Mouse (Mus musculus) left cerebral cortex, adult 18-20 months (tissue): ENCODE data around the gene Usp47. TPM values are rescaled to one million over a fixed set of nuclear protein-coding genes. Genes with fewer than 3 reads are reported as not detected.
"Not testable (repeated sequence)": the region's sequence is repeated elsewhere in the genome, so short reads cannot be mapped to it uniquely, and the experiment has no call there.

Experiments
- DNase-seq, 2 experiments: peaks; one replicate each; pipeline ENCODE4 v3.0.0; 2021 to 2022; ENCODE audit warnings: low spot score in 2 of 2, mixed read lengths in 1 of 2
- total RNA-seq, 2 experiments: library from RNA; stranded (reverse); gene quantifications; 2 replicates each; pipeline ENCODE4 v1.2.3; 2021

Gene Usp47
- total RNA-seq, 2 experiments from 2014 or later = 67.6 to 68.3 TPM

GRCm38 (mm10) chr7:112035804-112036203 is 12.5 kb downstream of the Usp47 start:
- DNase-seq = no peak

GRCm38 (mm10) chr7:112036636-112037035 is 13.3 kb downstream of the Usp47 start:
- DNase-seq = no peak

- no peak for DNase-seq
Measured at GRCm38 (mm10) chr7:112040271-112040670, 17.0 kb downstream of the Usp47 start.

- no peak for DNase-seq
Measured at GRCm38 (mm10) chr7:112042758-112043157, 19.5 kb downstream of the Usp47 start.

- DNase-seq = no peak
Measured at GRCm38 (mm10) chr7:112045249-112045648, 21.9 kb downstream of the Usp47 start.

- no peak for DNase-seq
Measured at GRCm38 (mm10) chr7:112045794-112046388, 22.6 kb downstream of the Usp47 start.

- no peak for DNase-seq
Measured at GRCm38 (mm10) chr7:112048643-112049042, 25.3 kb downstream of the Usp47 start.

- no peak for DNase-seq
Measured at GRCm38 (mm10) chr7:112053667-112054066, 30.4 kb downstream of the Usp47 start.

GRCm38 (mm10) chr7:112055901-112056625 is 32.8 kb downstream of the Usp47 start:
- no peak for DNase-seq

GRCm38 (mm10) chr7:112074868-112075267 is 51.6 kb downstream of the Usp47 start:
- DNase-seq = no peak

- no peak for DNase-seq
Measured at GRCm38 (mm10) chr7:112082636-112083035, 59.3 kb downstream of the Usp47 start.

GRCm38 (mm10) chr7:112084222-112084621 is 60.9 kb downstream of the Usp47 start:
- DNase-seq = no peak

GRCm38 (mm10) chr7:112085062-112085461 is 61.8 kb downstream of the Usp47 start:
- peak; percentile 88 to 97 for DNase-seq

- DNase-seq = no peak
Measured at GRCm38 (mm10) chr7:112086186-112086585, 62.9 kb downstream of the Usp47 start.

GRCm38 (mm10) chr7:112094923-112095322 is 71.6 kb downstream of the Usp47 start:
- not testable (repeated sequence) for DNase-seq

GRCm38 (mm10) chr7:112100887-112101286 is 77.6 kb downstream of the Usp47 start:
- no peak for DNase-seq

- no peak for DNase-seq
Measured at GRCm38 (mm10) chr7:112102933-112103332, 79.6 kb downstream of the Usp47 start.

GRCm38 (mm10) chr7:112103816-112104215 is 80.5 kb downstream of the Usp47 start:
- no peak for DNase-seq

GRCm38 (mm10) chr7:112108757-112109156 is 85.5 kb downstream of the Usp47 start:
- DNase-seq = no peak

GRCm38 (mm10) chr7:112110638-112111372 is 87.5 kb downstream of the Usp47 start:
- DNase-seq = no peak

- DNase-seq = no peak
Measured at GRCm38 (mm10) chr7:112117501-112117900, 94.2 kb downstream of the Usp47 start.

GRCm38 (mm10) chr7:112118086-112118485 is 94.8 kb downstream of the Usp47 start:
- DNase-seq = no peak
